Mouse (Mus musculus) cerebellum, adult 2 months (tissue): ENCODE results near the gene Kiss1r. TPM values are rescaled to one million over a fixed set of nuclear protein-coding genes. Genes with fewer than 3 reads are reported as not detected.
"Not testable (repeated sequence)": the region's sequence is repeated elsewhere in the genome, so short reads cannot be mapped to it uniquely, and the experiment has no call there.

ENCODE experiments used
- DNase-seq, 2 experiments: peaks; one replicate each; pipeline ENCODE4 v3.0.0; 2021
- H3K27ac ChIP-seq: fragments of 200-500 bp; 2 replicates; pipeline ENCODE4 v1.5.1; 2012; ENCODE audit warnings: low read length, control low read depth, inconsistent platforms; ENCODE audit not compliant: insufficient read depth
- H3K27me3 ChIP-seq: fragments of 200-500 bp; 2 replicates; pipeline ENCODE4 v1.6.1; 2012; ENCODE audit warnings: inconsistent platforms, mild to moderate bottlenecking, low read length, moderate library complexity; ENCODE audit not compliant: control insufficient read depth, insufficient read depth
- H3K4me1 ChIP-seq: fragments of 200-500 bp; 2 replicates; pipeline ENCODE4 v1.6.1; 2011; ENCODE audit warnings: low read length; ENCODE audit not compliant: control insufficient read depth, insufficient read depth
- H3K4me3 ChIP-seq: fragments of 200-500 bp; replicated peaks from 2 replicates; pipeline ENCODE3; 2011; ENCODE audit warnings: mild to moderate bottlenecking, low read depth, low read length, control low read depth; ENCODE audit not compliant: insufficient read depth
- CTCF ChIP-seq: fragments of 200-500 bp; IDR thresholded peaks from 2 replicates; pipeline ENCODE4 v1.5.1; 2011; ENCODE audit warnings: low read depth, mild to moderate bottlenecking, control low read depth, low read length, moderate library complexity, borderline replicate concordance; ENCODE audit not compliant: insufficient read depth
- POLR2A ChIP-seq: fragments of 200-500 bp; IDR thresholded peaks from 2 replicates; pipeline ENCODE4 v1.6.1; 2011; ENCODE audit warnings: low read length, control low read depth, borderline replicate concordance; ENCODE audit not compliant: insufficient read depth
- WGBS: fragments of 180-500 bp; shearing (Covaris S2); methylation state at CpG from one replicate; pipeline ENCODE4 v1.1.7; 2018; 5-methylcytosine and 5-hydroxymethylcytosine counted together
- polyA plus RNA-seq: library from polyadenylated mRNA; depleted of rRNA; stranded (reverse); fragments of >200 nt; gene quantifications from 2 replicates; pipeline ENCODE4 v1.2.3, GENCODE M21; 2012

The Kiss1r gene
- polyA plus RNA-seq, 1 experiment = 12.8 TPM

GRCm38 (mm10) chr10:79889386-79889785 lies 27.4 kb upstream of the Kiss1r start:
- H3K27ac ChIP-seq = no peak overlapping the region
- no peak for DNase-seq
- TF ChIP-seq CTCF (no peak), POLR2A (no peak)
- no peaks in the 10 kb centered on the region for H3K4me1 ChIP-seq
- no peak overlapping the region for H3K4me3 ChIP-seq
- H3K27me3 ChIP-seq = no peaks in the 10 kb centered on the region
- WGBS = 79% methylated on average over 2 of the region's 2 CpGs

DNA sequence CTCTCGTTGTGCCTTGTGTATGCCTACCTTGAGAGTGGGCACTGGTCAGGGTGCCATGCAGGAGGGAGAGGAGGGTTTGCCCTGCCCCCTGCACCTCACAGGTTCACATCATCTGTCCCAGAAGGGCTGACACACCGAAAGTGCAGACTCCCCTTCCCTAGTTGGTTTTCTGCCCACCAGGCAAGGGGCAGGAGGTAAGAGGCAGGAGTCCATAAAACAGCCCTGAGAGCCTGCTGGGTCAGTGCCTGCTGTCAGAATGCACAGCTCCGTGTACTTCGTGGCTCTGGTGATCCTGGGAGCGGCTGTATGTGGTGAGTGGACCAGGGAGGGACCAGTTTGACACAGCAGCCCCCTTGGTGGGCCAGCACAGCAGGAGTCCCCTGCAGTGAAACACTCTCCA lies 26.1 kb upstream of the Kiss1r start, which contains the start of gene Cfd:
Cfd (plus strand) TSS at position 184 of the 400 bp plus-strand sequence.
- DNase-seq = no peak
- 26% methylated on average over 5 of the region's 5 CpGs for WGBS
- Histone ChIP-seq H3K4me1 (no peaks in the 10 kb centered on the region), H3K27me3 (no peaks in the 10 kb centered on the region), H3K4me3 (no peak within 1 kb of the TSS), H3K27ac (no peak within 1 kb of the TSS)
- TF ChIP-seq CTCF (no peak), POLR2A (no peak)

DNA sequence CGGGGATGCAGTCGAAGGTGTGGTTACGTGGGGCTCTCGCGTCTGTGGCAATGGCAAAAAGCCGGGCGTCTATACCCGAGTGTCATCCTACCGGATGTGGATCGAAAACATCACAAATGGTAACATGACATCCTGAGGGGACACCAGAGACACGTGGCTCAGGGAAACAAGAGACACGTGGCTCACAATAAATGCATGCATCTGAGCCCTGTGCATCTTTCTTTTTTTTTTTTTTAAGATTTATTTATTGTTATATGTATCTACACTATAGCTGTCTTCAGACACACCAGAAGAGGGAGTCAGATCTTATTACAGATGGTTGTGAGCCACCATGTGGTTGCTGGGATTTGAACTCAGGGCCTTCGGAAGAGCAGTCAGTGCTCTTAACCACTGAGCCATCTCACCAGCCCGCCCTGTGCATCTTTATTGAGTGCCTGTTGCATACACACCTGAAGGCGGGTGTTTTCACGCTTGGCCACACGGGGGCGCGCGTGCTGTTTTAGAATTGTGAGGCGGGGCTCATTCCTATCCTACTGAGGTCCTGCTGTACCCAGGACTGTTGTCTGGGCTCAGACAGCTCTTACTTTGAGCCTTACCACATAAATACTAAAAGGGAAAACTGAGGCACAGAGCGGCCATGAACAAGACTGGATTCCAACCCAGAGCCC lies 24.2 kb upstream of the Kiss1r start:
- WGBS = 39% methylated on average over 22 of the region's 22 CpGs

DNA sequence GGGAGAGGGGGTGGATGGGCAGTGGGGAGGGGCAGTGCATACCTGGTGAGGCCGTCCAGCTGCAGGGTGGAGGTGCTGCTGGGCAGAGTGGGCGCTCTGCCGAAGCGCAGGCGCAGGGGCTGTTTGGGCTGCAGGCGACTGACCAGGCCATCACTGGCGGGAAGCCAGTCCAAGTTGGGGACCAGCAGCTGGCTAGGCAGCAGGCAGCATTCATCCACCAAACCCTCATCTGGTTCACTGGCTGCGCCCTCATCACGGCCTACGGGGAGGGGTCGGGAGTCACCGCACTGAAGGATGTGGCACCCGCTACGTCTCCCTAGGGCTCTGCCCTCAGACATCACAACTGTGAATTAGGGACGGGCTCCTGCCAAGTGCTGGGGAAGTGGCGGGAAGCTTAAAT lies 20.5 kb upstream of the Kiss1r start:
- Histone ChIP-seq H3K27ac (no peak overlapping the region), H3K27me3 (no peaks in the 10 kb centered on the region), H3K4me3 (no peak overlapping the region), H3K4me1 (peaks cover 8% of the 10 kb centered on the region)
- no peak for DNase-seq
- TF ChIP-seq POLR2A (no peak), CTCF (no peak)
- WGBS = 57% methylated on average over 16 of the region's 16 CpGs

More for the DNA sequence above, 24.2 kb upstream of the Kiss1r start:
- not testable (repeated sequence) for H3K27me3 ChIP-seq, H3K4me3 ChIP-seq, H3K27ac ChIP-seq, H3K4me1 ChIP-seq
- peak; percentile 75 to 86 for DNase-seq
- peak; percentile 74 for TF ChIP-seq CTCF

DNA sequence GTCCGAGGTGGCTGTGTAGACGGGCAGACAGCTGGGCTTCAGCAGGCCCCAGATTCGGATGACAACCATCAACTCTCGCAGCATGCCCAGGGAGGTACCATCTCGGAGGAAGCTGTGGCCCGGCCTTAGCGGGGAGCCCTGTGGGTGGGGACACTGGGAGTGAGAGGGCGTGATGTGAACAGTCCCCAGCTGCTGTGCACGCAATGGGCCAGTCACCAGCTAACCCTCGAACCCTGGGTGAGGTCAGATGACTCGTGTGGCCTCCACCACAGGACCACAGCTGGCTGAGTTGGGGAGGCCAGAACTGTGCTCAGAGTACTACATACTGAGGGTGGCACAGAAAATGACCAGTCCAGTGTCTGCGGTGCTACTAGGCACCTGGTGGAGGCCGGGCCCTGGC lies 20.0 kb upstream of the Kiss1r start:
- 83% methylated on average over 13 of the region's 13 CpGs for WGBS
- no peak for DNase-seq
- Histone ChIP-seq H3K4me1 (peaks cover 8% of the 10 kb centered on the region), H3K4me3 (no peak overlapping the region), H3K27me3 (no peaks in the 10 kb centered on the region), H3K27ac (no peak overlapping the region)
- no peak for TF ChIP-seq POLR2A

DNA sequence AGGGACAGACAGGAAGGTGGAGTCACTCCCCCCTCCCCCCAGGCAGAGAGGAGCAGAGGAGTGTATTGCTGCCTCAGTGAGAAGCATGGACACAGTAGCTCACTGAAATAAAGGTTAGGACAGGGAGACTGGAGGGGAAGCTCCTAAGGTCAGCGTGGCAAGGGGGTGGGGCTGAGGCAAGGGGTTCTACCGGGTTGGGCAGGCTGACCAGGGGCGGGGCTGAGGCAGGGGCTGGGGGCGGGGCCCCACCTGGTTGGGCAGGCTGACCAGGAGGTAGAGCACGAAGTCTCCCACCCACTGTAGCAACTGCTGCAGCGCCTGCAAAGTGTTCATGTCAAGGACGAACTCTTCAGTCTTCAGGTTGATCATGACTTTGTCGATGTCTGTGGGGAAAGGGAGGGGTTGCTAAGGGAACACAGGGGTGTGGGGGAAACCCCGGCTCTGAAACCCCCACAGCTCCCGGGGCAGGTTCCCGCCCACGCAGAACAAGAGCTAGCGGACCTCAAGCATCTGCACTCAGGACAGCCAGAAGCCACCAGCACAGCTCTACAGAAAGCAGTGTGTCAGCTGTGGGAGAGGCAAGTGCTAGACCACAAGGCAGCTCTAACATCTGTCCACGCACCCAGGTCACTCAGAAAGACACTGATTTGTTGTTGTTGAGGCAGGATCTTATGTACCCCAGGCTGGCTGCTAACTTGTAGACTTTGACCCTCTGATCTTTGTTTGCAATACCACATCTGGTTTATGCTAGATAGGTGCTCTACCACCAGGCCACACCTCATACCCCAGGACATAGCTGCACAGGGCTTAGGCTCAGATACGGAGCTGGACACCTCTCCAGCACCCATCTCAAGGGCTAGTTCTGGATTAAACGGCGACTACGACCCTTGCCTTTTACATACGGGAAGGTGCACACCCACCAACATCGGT lies 19.2 kb upstream of the Kiss1r start:
- WGBS = 78% methylated on average over 20 of the region's 20 CpGs
- no peaks in the 10 kb centered on the region for H3K27me3 ChIP-seq
- peaks cover 8% of the 10 kb centered on the region for H3K4me1 ChIP-seq
- no peak overlapping the region for H3K27ac ChIP-seq
- H3K4me3 ChIP-seq = no peak overlapping the region
- no peak for TF ChIP-seq POLR2A
- no peak for TF ChIP-seq CTCF
- no peak for DNase-seq

- peak; percentile 46 to 55 for DNase-seq
- H3K4me3 ChIP-seq = no peak overlapping the region
- no peaks in the 10 kb centered on the region for H3K27me3 ChIP-seq
- 11% methylated on average over 2 of the region's 2 CpGs for WGBS
- H3K4me1 ChIP-seq = peaks cover 8% of the 10 kb centered on the region
- no peak overlapping the region for H3K27ac ChIP-seq
- TF ChIP-seq POLR2A (no peak), CTCF (no peak; the same call in 1 of the 2 replicates)
Measured at GRCm38 (mm10) chr10:79900951-79901410, 15.8 kb upstream of the Kiss1r start.
